Mouse (Mus musculus) midbrain, embryonic 15.5 days (tissue): ENCODE measurements around the gene Zmym1. TPM values are rescaled to one million over a fixed set of nuclear protein-coding genes. Genes with fewer than 3 reads are reported as not detected.
"Not testable (repeated sequence)": the region's sequence is repeated elsewhere in the genome, so short reads cannot be mapped to it uniquely, and the experiment has no call there.

Experiments used
- ATAC-seq: fragments of 200-750 bp; cut with Nextera tagmentation; replicated peaks from 2 replicates; pipeline ENCODE4 v1.8.0; 2017; ENCODE audit warnings: moderate TSS enrichment
- H3K27ac ChIP-seq: fragments of 300-500 bp; sonication (generic); 2 replicates; pipeline ENCODE4 v1.5.1; 2015; ENCODE audit warnings: mild to moderate bottlenecking, inconsistent platforms
- H3K27me3 ChIP-seq: fragments of 300-500 bp; sonication (generic); replicated peaks from 2 replicates; pipeline ENCODE4 v1.6.1; 2015; ENCODE audit warnings: inconsistent platforms
- H3K36me3 ChIP-seq: fragments of 300-500 bp; sonication (generic); replicated peaks from 2 replicates; pipeline ENCODE4 v1.6.1; 2015; ENCODE audit warnings: inconsistent platforms
- H3K4me1 ChIP-seq: fragments of 300-500 bp; sonication (generic); 2 replicates; pipeline ENCODE4 v1.6.1; 2015; ENCODE audit warnings: inconsistent platforms
- H3K4me2 ChIP-seq: fragments of 300-500 bp; sonication (generic); 2 replicates; pipeline ENCODE4 v1.6.1; 2015; ENCODE audit warnings: inconsistent platforms, mild to moderate bottlenecking, moderate library complexity
- H3K4me3 ChIP-seq: fragments of 300-500 bp; sonication (generic); 2 replicates; pipeline ENCODE4 v1.5.1; 2015; ENCODE audit warnings: mild to moderate bottlenecking, inconsistent platforms
- H3K9ac ChIP-seq: fragments of 300-500 bp; sonication (generic); 2 replicates; pipeline ENCODE4 v1.6.1; 2015; ENCODE audit warnings: mild to moderate bottlenecking, inconsistent platforms
- H3K9me3 ChIP-seq: fragments of 300-500 bp; sonication (generic); 2 replicates; pipeline ENCODE4 v1.6.1; 2016; ENCODE audit warnings: inconsistent platforms
- WGBS: fragments of 180-500 bp; shearing (Covaris S2); methylation state at CpG from one replicate; pipeline ENCODE4 v1.1.7; 2015; ENCODE audit warnings: mixed read lengths; 5-methylcytosine and 5-hydroxymethylcytosine counted together
- polyA plus RNA-seq: library from polyadenylated mRNA; unstranded; fragments of >200 nt; fragmentation: Nextera tagmentation; extraction: Ambion mirVana; gene quantifications from 2 replicates; pipeline ENCODE4 v1.2.1, GENCODE M21; 2015

Zmym1 gene
- polyA plus RNA-seq, 1 experiment from 2014 or later, result 28.3 TPM

GRCm38 (mm10) chr4:127023201-127023600, 37.8 kb downstream of the Zmym1 start:
- H3K9ac ChIP-seq, result peak overlapping the region; percentile 88
- peaks cover 27% of the 10 kb centered on the region for H3K36me3 ChIP-seq
- H3K27me3 ChIP-seq, result no peaks in the 10 kb centered on the region
- H3K4me2 ChIP-seq, result peak overlapping the region; percentile 92
- peak overlapping the region; percentile 98 for H3K4me3 ChIP-seq
- no peak overlapping the region for H3K27ac ChIP-seq
- 2% methylated on average over 9 of the region's 9 CpGs for WGBS
- H3K4me1 ChIP-seq, result peaks cover 49% of the 10 kb centered on the region
- H3K9me3 ChIP-seq, result no peaks in the 10 kb centered on the region
- no peak for ATAC-seq

- H3K9me3 ChIP-seq, result no peaks in the 10 kb centered on the region
- H3K4me3 ChIP-seq, result peak overlapping the region; percentile 98
- peak overlapping the region; percentile 92 for H3K4me2 ChIP-seq
- H3K4me1 ChIP-seq, result peaks cover 40% of the 10 kb centered on the region
- H3K27me3 ChIP-seq, result no peaks in the 10 kb centered on the region
- ATAC-seq, result peak; percentile 75
- under 1% methylated on average over 51 of the region's 53 CpGs for WGBS
- peak overlapping the region; percentile 88 for H3K9ac ChIP-seq
- peaks cover 16% of the 10 kb centered on the region for H3K36me3 ChIP-seq
- H3K27ac ChIP-seq, result peak overlapping the region; percentile 99
Measured at GRCm38 (mm10) chr4:127021989-127022626, 38.8 kb downstream of the Zmym1 start.

- peaks cover 9% of the 10 kb centered on the region for H3K36me3 ChIP-seq
- H3K4me3 ChIP-seq, result peak within 1 kb of the TSS; percentile 98
- H3K4me2 ChIP-seq, result peak within 1 kb of the TSS; percentile 92
- under 1% methylated on average over 43 of the region's 87 CpGs for WGBS
- H3K4me1 ChIP-seq, result peaks cover 33% of the 10 kb centered on the region
- peak; percentile 96 for ATAC-seq
- H3K9ac ChIP-seq, result peak within 1 kb of the TSS; percentile 88
- H3K27ac ChIP-seq, result peak within 1 kb of the TSS; percentile 99
- H3K27me3 ChIP-seq, result no peaks in the 10 kb centered on the region
- no peaks in the 10 kb centered on the region for H3K9me3 ChIP-seq
Measured at GRCm38 (mm10) chr4:127021151-127021945, 39.6 kb downstream of the Zmym1 start, which contains the start of gene Sfpq. TSS of gene Sfpq (plus strand) at chr4:127021324.

- Histone ChIP-seq H3K4me2 (peak overlapping the region; percentile 52), H3K4me1 (peaks cover 31% of the 10 kb centered on the region), H3K36me3 (peaks cover 3% of the 10 kb centered on the region; the same call in 1 of the 2 replicates), H3K27ac (no peak overlapping the region), H3K9ac (no peak overlapping the region), H3K9me3 (no peaks in the 10 kb centered on the region), H3K27me3 (no peaks in the 10 kb centered on the region), H3K4me3 (peak overlapping the region; percentile 98)
- ATAC-seq, result no peak
- 12% methylated on average over 13 of the region's 13 CpGs for WGBS
Measured at GRCm38 (mm10) chr4:127020411-127021150, 40.4 kb downstream of the Zmym1 start.

GRCm38 (mm10) chr4:127016366-127016765, 44.6 kb downstream of the Zmym1 start:
- Histone ChIP-seq H3K4me1 (peaks cover 10% of the 10 kb centered on the region), H3K27me3 (no peaks in the 10 kb centered on the region), H3K36me3 (no peaks in the 10 kb centered on the region), H3K4me3 (no peak overlapping the region), H3K9me3 (no peaks in the 10 kb centered on the region), H3K9ac (no peak overlapping the region), H3K27ac (no peak overlapping the region), H3K4me2 (no peak overlapping the region)
- ATAC-seq, result no peak
- 75% methylated on average over 4 of the region's 4 CpGs for WGBS

GRCm38 (mm10) chr4:127015294-127015993, 45.5 kb downstream of the Zmym1 start:
- WGBS, result 7% methylated on average over 14 of the region's 26 CpGs
- H3K4me1 ChIP-seq, H3K36me3 ChIP-seq, H3K9me3 ChIP-seq, H3K9ac ChIP-seq, H3K27me3 ChIP-seq: not testable (repeated sequence)
- peak; percentile 90 for ATAC-seq
- H3K27ac ChIP-seq, result peak overlapping the region; percentile 72; the same call in 1 of the 2 replicates
- H3K4me3 ChIP-seq, result peak overlapping the region; percentile 32
- peak overlapping the region; percentile 36 for H3K4me2 ChIP-seq

- H3K36me3 ChIP-seq, result no peaks in the 10 kb centered on the region
- H3K27me3 ChIP-seq, result no peaks in the 10 kb centered on the region
- peak overlapping the region; percentile 83 for H3K27ac ChIP-seq
- peaks cover 22% of the 10 kb centered on the region for H3K4me1 ChIP-seq
- H3K4me3 ChIP-seq, result peak overlapping the region; percentile 34
- peak overlapping the region; percentile 54 for H3K4me2 ChIP-seq
- peak; percentile 91 for ATAC-seq
- whole genome bisulfite sequencing, result 11% methylated on average over 25 of the region's 25 CpGs
- no peaks in the 10 kb centered on the region for H3K9me3 ChIP-seq
- H3K9ac ChIP-seq, result peak overlapping the region; percentile 37
Measured at GRCm38 (mm10) chr4:127005113-127005936, 55.6 kb downstream of the Zmym1 start.

GRCm38 (mm10) chr4:127004384-127004783, 56.6 kb downstream of the Zmym1 start:
- Histone ChIP-seq H3K9me3 (no peaks in the 10 kb centered on the region), H3K9ac (peak overlapping the region; percentile 37; the same call in 1 of the 2 replicates)

GRCm38 (mm10) chr4:127000601-127001105, 60.3 kb downstream of the Zmym1 start:
- Histone ChIP-seq H3K4me2 (peak overlapping the region; percentile 30), H3K9me3 (no peaks in the 10 kb centered on the region), H3K4me3 (no peak overlapping the region), H3K27ac (peak overlapping the region; percentile 57), H3K4me1 (peaks cover 22% of the 10 kb centered on the region), H3K36me3 (no peaks in the 10 kb centered on the region), H3K27me3 (no peaks in the 10 kb centered on the region), H3K9ac (no peak overlapping the region)
- peak; percentile 58 for ATAC-seq
- 27% methylated on average over 8 of the region's 8 CpGs for WGBS

More at GRCm38 (mm10) chr4:127004384-127004783, 56.6 kb downstream of the Zmym1 start:
- Histone ChIP-seq H3K4me1 (peaks cover 22% of the 10 kb centered on the region), H3K36me3 (no peaks in the 10 kb centered on the region), H3K27ac (peak overlapping the region; percentile 83), H3K4me3 (no peak overlapping the region), H3K4me2 (peak overlapping the region; percentile 54), H3K27me3 (no peaks in the 10 kb centered on the region)
- ATAC-seq, result no peak
- 85% methylated on average over 3 of the region's 3 CpGs for WGBS

GRCm38 (mm10) chr4:126999372-126999771, 61.6 kb downstream of the Zmym1 start:
- ATAC-seq, H3K9me3 ChIP-seq, H3K27me3 ChIP-seq, H3K27ac ChIP-seq, H3K4me2 ChIP-seq, H3K4me3 ChIP-seq, H3K4me1 ChIP-seq, H3K36me3 ChIP-seq, H3K9ac ChIP-seq: not testable (repeated sequence)
- 95% methylated on average over 16 of the region's 16 CpGs for WGBS
